Mouse (Mus musculus): ENCODE results near the gene Morc2a.

DNA sequence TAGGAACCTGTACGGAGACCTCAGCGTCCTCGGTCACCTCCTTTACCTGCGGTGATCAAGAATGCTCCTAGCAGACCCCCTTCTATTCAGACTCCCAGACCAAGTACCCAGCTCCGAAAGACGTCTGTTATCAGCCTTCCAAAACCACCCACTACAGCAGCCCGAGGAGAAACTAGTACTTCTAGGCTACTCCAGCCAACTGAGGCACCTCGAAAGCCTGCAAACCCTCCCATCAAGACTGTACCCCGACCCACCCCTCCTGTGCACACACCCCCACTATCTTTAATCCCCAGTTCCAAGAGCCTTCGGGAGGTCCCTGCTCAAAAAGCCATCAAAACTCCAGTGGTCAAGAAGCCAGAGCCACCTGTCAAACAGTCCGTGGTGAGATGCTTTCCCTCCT is 34.7 kb downstream of the Morc2a start:
- TF ChIP-seq POLR2A (IDR thresholded peaks at IDR 0.05; ENCODE audit: control insufficient read depth, extremely low read depth, insufficient read depth, low read length, poor library complexity) (no peak), CTCF (IDR thresholded peaks at IDR 0.05; ENCODE audit: borderline replicate concordance, control insufficient read depth, extremely low read depth, insufficient read depth, low read length, poor library complexity) (no peak)
